Mouse (Mus musculus): Measurements from ENCODE around the gene Trdn. TPM values are rescaled to one million over a fixed set of nuclear protein-coding genes. Genes with fewer than 3 reads are reported as not detected.

The Trdn gene
- polyA plus RNA-seq, 1 experiment from 2014 or later, result 193 TPM

GRCm38 (mm10) chr10:33375474-33376029 is 295.2 kb downstream of the Trdn start:
- no peaks in the 10 kb centered on the region for H3K36me3 ChIP-seq
- ATAC-seq (ENCODE audit: extremely low read depth, insufficient number of reproducible peaks, low FRiP score, low TSS enrichment), result no peak
- 72% methylated on average over 2 of the region's 2 CpGs for WGBS
- H3K27me3 ChIP-seq (replicated peaks), result no peaks in the 10 kb centered on the region
- H3K4me3 ChIP-seq, result no peak overlapping the region
- H3K4me2 ChIP-seq, result no peak overlapping the region
- no peak overlapping the region for H3K9ac ChIP-seq
- H3K9me3 ChIP-seq, result 0 out of 2 replicates have a peak, but pooled peaks cover 2% of the 10 kb centered on the region
- H3K27ac ChIP-seq (replicated peaks), result no peak overlapping the region
- no peaks in the 10 kb centered on the region for H3K4me1 ChIP-seq

Other genes starting within 250 kb of the Trdn start
- 0.15 and 0.92 TPM in 2 replicates for gene Nkain2, start 190.1 kb upstream of the Trdn start, polyA plus RNA-seq (2015; fragmentation: Nextera tagmentation; extraction: Ambion mirVana)